Mouse (Mus musculus): Measurements from ENCODE around the gene Idh3a. TPM values are rescaled to one million over a fixed set of nuclear protein-coding genes. Genes with fewer than 3 reads are reported as not detected.
"Not testable (repeated sequence)": the region's sequence is repeated elsewhere in the genome, so short reads cannot be mapped to it uniquely, and the experiment has no call there.

Gene Idh3a
- polyA plus RNA-seq, 2 experiments = 55.4 to 103 TPM

DNA sequence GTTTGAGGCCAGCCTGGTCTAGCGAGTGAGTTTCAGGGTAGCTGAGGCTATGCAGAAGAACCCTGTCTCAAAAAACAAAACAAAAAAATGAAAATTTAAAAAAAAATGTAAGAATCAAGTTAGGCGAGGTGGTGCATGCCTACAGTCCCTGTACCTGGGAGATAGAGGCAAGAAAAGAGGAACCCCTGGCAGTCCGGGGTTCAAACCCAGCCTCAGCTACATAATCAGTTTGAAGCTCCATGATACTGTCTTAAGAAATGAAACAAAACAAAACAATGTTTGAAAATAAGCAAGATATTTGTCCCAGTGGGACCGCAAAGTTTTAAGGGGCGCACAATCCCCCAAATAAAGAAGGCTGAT, 315 bp upstream of the Idh3a start:
- ATAC-seq (ENCODE audit: low FRiP score, low read depth) (peak; percentile 31), DNase-seq (ENCODE audit: low spot score) (no peak)
- Histone ChIP-seq H3K4me3 (replicated peaks; ENCODE audit: low read length) (peak overlapping the region; percentile 94), H3K27me3 (ENCODE audit: control insufficient read depth, insufficient read depth, low read length) (no peaks in the 10 kb centered on the region), H3K27ac (replicated peaks; ENCODE audit: low read depth, low read length) (no peak overlapping the region; the same call in 1 of the 2 replicates), H3K4me2 (replicated peaks; ENCODE audit: low read depth, low read length, severe bottlenecking) (peak overlapping the region; percentile 96), H3K4me1 (ENCODE audit: control insufficient read depth, insufficient read depth, low read length) (peaks cover 13% of the 10 kb centered on the region), H3K9ac (ENCODE audit: low read depth, low read length, severe bottlenecking) (0 out of 2 replicates have a peak overlapping the region, but pooled peaks have one; percentile 28), H3K36me3 (ENCODE audit: control insufficient read depth, insufficient read depth, low read length) (0 out of 2 replicates have a peak, but pooled peaks cover under 1% of the 10 kb centered on the region), H3K9me3 (ENCODE audit: control insufficient read depth, low read length) (no peaks in the 10 kb centered on the region)
- 33% methylated on average over 5 of the region's 5 CpGs for WGBS
- no peak for TF ChIP-seq POLR2A (IDR thresholded peaks at IDR 0.05; ENCODE audit: borderline replicate concordance, extremely low read depth, insufficient read depth, insufficient read length)

DNA sequence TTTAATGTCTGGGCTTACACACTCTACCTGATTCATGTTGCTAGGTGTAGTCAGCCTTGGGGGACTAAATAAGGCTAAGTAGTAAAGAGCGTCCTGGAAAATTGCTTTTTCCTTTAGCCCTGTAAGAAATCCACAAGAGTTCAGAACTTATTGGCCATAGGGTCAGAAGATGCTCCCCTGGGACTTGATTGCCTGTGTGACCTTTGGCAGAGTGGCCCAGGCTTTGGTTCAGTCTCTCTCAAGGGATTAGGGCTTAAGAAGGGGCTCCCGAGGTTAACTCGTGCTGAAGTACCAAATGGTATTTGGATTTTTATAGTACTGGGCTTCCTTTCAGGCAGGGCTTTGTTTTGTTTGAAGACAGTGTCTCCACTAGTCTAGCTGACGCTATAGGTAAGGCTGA, 1.7 kb downstream of the Idh3a start:
- TF ChIP-seq POLR2A (IDR thresholded peaks at IDR 0.05; ENCODE audit: borderline replicate concordance, extremely low read depth, insufficient read depth, insufficient read length) = no peak
- no peaks in the 10 kb centered on the region for H3K27me3 ChIP-seq (ENCODE audit: control insufficient read depth, insufficient read depth, low read length)
- WGBS = 56% methylated on average over 4 of the region's 4 CpGs
- no peak overlapping the region for H3K27ac ChIP-seq (replicated peaks; ENCODE audit: low read depth, low read length)
- no peaks in the 10 kb centered on the region for H3K9me3 ChIP-seq (ENCODE audit: control insufficient read depth, low read length)
- peaks cover 16% of the 10 kb centered on the region for H3K36me3 ChIP-seq (ENCODE audit: control insufficient read depth, insufficient read depth, low read length)
- no peak overlapping the region for H3K4me3 ChIP-seq (replicated peaks; ENCODE audit: low read length)
- DNase-seq (ENCODE audit: low spot score) = no peak
- H3K9ac ChIP-seq (ENCODE audit: low read depth, low read length, severe bottlenecking) = no peak overlapping the region
- ATAC-seq (ENCODE audit: low FRiP score, low read depth) = no peak
- peaks cover 13% of the 10 kb centered on the region for H3K4me1 ChIP-seq (ENCODE audit: control insufficient read depth, insufficient read depth, low read length)
- no peak overlapping the region for H3K4me2 ChIP-seq (replicated peaks; ENCODE audit: low read depth, low read length, severe bottlenecking)

GRCm38 (mm10) chr9:54593652-54594051, 7.5 kb downstream of the Idh3a start:
- H3K4me2 ChIP-seq (replicated peaks; ENCODE audit: low read depth, low read length, severe bottlenecking); ATAC-seq (ENCODE audit: low FRiP score, low read depth); H3K4me1 ChIP-seq (ENCODE audit: control insufficient read depth, insufficient read depth, low read length); DNase-seq (ENCODE audit: low spot score); H3K9ac ChIP-seq (ENCODE audit: low read depth, low read length, severe bottlenecking); H3K4me3 ChIP-seq (replicated peaks; ENCODE audit: low read length); H3K27me3 ChIP-seq (ENCODE audit: control insufficient read depth, insufficient read depth, low read length); H3K27ac ChIP-seq (replicated peaks; ENCODE audit: low read depth, low read length); H3K9me3 ChIP-seq (ENCODE audit: control insufficient read depth, low read length): not testable (repeated sequence)
- H3K36me3 ChIP-seq (ENCODE audit: control insufficient read depth, insufficient read depth, low read length) = peaks cover 70% of the 10 kb centered on the region
- 77% methylated on average over 4 of the region's 4 CpGs for WGBS

DNA sequence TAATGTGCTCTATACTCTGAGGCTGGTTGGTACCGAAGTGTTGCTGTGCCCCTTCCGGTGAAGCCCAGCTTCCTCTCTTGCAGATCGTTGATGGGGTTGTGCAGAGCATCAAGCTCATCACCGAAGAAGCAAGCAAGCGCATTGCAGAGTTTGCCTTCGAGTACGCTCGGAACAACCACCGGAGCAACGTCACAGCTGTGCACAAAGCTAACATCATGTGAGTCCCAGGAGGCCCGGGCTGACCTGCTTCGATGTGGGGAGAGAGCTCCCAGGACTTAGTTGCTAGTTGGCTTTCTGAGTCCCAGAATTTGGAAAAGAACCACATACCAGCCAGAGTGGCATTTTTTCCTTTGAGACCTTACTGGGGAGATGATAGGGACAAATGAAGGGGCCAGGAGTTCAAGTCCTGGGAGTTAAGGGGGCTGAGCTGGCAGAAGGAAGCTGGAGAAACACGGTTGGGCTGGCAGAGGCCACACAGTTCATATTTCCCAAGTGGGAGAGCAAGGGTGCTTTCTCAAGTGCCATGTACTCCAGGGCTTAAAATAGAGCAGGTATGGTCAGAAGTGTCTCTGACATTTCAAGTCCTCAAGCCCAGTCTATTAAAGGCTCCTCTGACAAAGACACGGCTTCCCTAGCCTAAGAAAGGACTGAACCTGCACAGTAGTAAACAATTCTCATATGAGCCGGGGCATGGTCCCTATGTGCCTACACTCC, 10.8 kb downstream of the Idh3a start:
- ATAC-seq (ENCODE audit: low FRiP score, low read depth) (no peak), DNase-seq (ENCODE audit: low spot score) (no peak)
- H3K4me1 ChIP-seq (ENCODE audit: control insufficient read depth, insufficient read depth, low read length) = no peaks in the 10 kb centered on the region
- H3K27me3 ChIP-seq (ENCODE audit: control insufficient read depth, insufficient read depth, low read length) = no peaks in the 10 kb centered on the region
- WGBS = 92% methylated on average over 15 of the region's 15 CpGs
- no peak overlapping the region for H3K9ac ChIP-seq (ENCODE audit: low read depth, low read length, severe bottlenecking)
- H3K36me3 ChIP-seq (ENCODE audit: control insufficient read depth, insufficient read depth, low read length) = peaks cover 88% of the 10 kb centered on the region
- H3K27ac ChIP-seq (replicated peaks; ENCODE audit: low read depth, low read length) = no peak overlapping the region
- no peak overlapping the region for H3K4me3 ChIP-seq (replicated peaks; ENCODE audit: low read length)
- TF ChIP-seq POLR2A (IDR thresholded peaks at IDR 0.05; ENCODE audit: borderline replicate concordance, extremely low read depth, insufficient read depth, insufficient read length) = no peak
- H3K4me2 ChIP-seq (replicated peaks; ENCODE audit: low read depth, low read length, severe bottlenecking) = no peak overlapping the region
- no peaks in the 10 kb centered on the region for H3K9me3 ChIP-seq (ENCODE audit: control insufficient read depth, low read length)

DNA sequence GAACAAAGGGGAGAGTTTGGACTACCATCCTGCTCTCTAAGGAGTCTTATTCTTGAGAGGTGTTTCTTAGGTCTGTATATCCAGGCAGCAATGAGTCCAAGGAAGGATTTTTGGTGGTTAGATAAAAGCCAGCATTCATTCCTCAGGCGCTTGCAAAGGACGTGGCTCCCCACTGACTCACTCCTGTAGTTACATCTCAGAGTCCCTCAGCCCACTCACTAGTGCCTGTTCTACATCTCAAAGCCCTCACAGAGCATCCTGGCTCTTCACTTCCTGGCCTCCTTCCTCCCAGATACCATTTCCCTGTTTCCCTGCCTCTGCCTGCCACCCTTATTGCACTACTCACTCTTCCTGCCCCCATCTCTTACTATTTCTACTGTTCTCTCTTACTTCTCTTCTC, 16.3 kb downstream of the Idh3a start:
- WGBS = 79% methylated on average over 2 of the region's 2 CpGs
- H3K27ac ChIP-seq (replicated peaks; ENCODE audit: low read depth, low read length) = no peak overlapping the region
- peaks cover 59% of the 10 kb centered on the region for H3K36me3 ChIP-seq (ENCODE audit: control insufficient read depth, insufficient read depth, low read length)
- ATAC-seq (ENCODE audit: low FRiP score, low read depth) (no peak), DNase-seq (ENCODE audit: low spot score) (no peak)
- no peaks in the 10 kb centered on the region for H3K27me3 ChIP-seq (ENCODE audit: control insufficient read depth, insufficient read depth, low read length)
- H3K9ac ChIP-seq (ENCODE audit: low read depth, low read length, severe bottlenecking) = no peak overlapping the region
- no peak overlapping the region for H3K4me3 ChIP-seq (replicated peaks; ENCODE audit: low read length)
- H3K4me1 ChIP-seq (ENCODE audit: control insufficient read depth, insufficient read depth, low read length) = no peaks in the 10 kb centered on the region
- H3K9me3 ChIP-seq (ENCODE audit: control insufficient read depth, low read length) = no peaks in the 10 kb centered on the region
- no peak for TF ChIP-seq POLR2A (IDR thresholded peaks at IDR 0.05; ENCODE audit: borderline replicate concordance, extremely low read depth, insufficient read depth, insufficient read length)
- H3K4me2 ChIP-seq (replicated peaks; ENCODE audit: low read depth, low read length, severe bottlenecking) = no peak overlapping the region

Measured in limb, embryonic 14.5 days (tissue).